Mouse (Mus musculus): Measurements from ENCODE around the gene Ccr2. TPM values are rescaled to one million over a fixed set of nuclear protein-coding genes. Genes with fewer than 3 reads are reported as not detected.
"Not testable (repeated sequence)": the region's sequence is repeated elsewhere in the genome, so short reads cannot be mapped to it uniquely, and the experiment has no call there.

The Ccr2 gene
- under 1 TPM; 0.22 to 0.65 (median 0.43) TPM for total RNA-seq (2022)

- DNase-seq (ENCODE audit: low spot score in 2 of 2) = no peak
Observed at GRCm38 (mm10) chr9:124101723-124102122, at the start of gene Ccr2. TSS of gene Ccr2 (plus strand) at chr9:124101950.

- DNase-seq (ENCODE audit: low spot score in 2 of 2) = no peak
Observed at GRCm38 (mm10) chr9:124053532-124053931, 48.2 kb upstream of the Ccr2 start.

GRCm38 (mm10) chr9:124056158-124056709 is 45.5 kb upstream of the Ccr2 start:
- DNase-seq (ENCODE audit: low spot score in 2 of 2) = no peak

- DNase-seq (ENCODE audit: low spot score in 2 of 2) = no peak
Observed at GRCm38 (mm10) chr9:124059660-124060352, 41.9 kb upstream of the Ccr2 start.

- DNase-seq (ENCODE audit: low spot score in 2 of 2) = not testable (repeated sequence)
Observed at GRCm38 (mm10) chr9:124061474-124062432, 40.0 kb upstream of the Ccr2 start.

GRCm38 (mm10) chr9:124066572-124067103 is 35.1 kb upstream of the Ccr2 start:
- DNase-seq (ENCODE audit: low spot score in 2 of 2) = no peak

- no peak for DNase-seq (ENCODE audit: low spot score in 2 of 2)
Observed at GRCm38 (mm10) chr9:124068098-124069058, 33.4 kb upstream of the Ccr2 start.

- no peak for DNase-seq (ENCODE audit: low spot score in 2 of 2)
Observed at GRCm38 (mm10) chr9:124071506-124071905, 30.2 kb upstream of the Ccr2 start.

- DNase-seq (ENCODE audit: low spot score in 2 of 2) = no peak
Observed at GRCm38 (mm10) chr9:124079803-124080202, 21.9 kb upstream of the Ccr2 start.

- DNase-seq (ENCODE audit: low spot score in 2 of 2) = not testable (repeated sequence)
Observed at GRCm38 (mm10) chr9:124080471-124080870, 21.3 kb upstream of the Ccr2 start.

GRCm38 (mm10) chr9:124090441-124090840 is 11.3 kb upstream of the Ccr2 start:
- DNase-seq (ENCODE audit: low spot score in 2 of 2) = no peak

GRCm38 (mm10) chr9:124099127-124099526 is 2.6 kb upstream of the Ccr2 start:
- no peak for DNase-seq (ENCODE audit: low spot score in 2 of 2)

GRCm38 (mm10) chr9:124100357-124100756 is 1.4 kb upstream of the Ccr2 start:
- no peak for DNase-seq (ENCODE audit: low spot score in 2 of 2)

GRCm38 (mm10) chr9:124103199-124103598 is 1.4 kb downstream of the Ccr2 start:
- DNase-seq (ENCODE audit: low spot score in 2 of 2) = no peak

GRCm38 (mm10) chr9:124105196-124105595 is 3.4 kb downstream of the Ccr2 start:
- DNase-seq (ENCODE audit: low spot score in 2 of 2) = no peak

- DNase-seq (ENCODE audit: low spot score in 2 of 2) = no peak
Observed at GRCm38 (mm10) chr9:124107232-124107631, 5.5 kb downstream of the Ccr2 start.

- no peak for DNase-seq (ENCODE audit: low spot score in 2 of 2)
Observed at GRCm38 (mm10) chr9:124108356-124109127, 6.8 kb downstream of the Ccr2 start.

- DNase-seq (ENCODE audit: low spot score in 2 of 2) = no peak
Observed at GRCm38 (mm10) chr9:124111997-124112396, 10.2 kb downstream of the Ccr2 start.

- no peak for DNase-seq (ENCODE audit: low spot score in 2 of 2)
Observed at GRCm38 (mm10) chr9:124112591-124113239, 11.0 kb downstream of the Ccr2 start.

Measured in gastrocnemius, adult 8-10 months (tissue).